Mouse (Mus musculus) Muller cell, postnatal 12 days (primary cell): ENCODE data around the gene Acss2.
"Not testable (repeated sequence)": the region's sequence is repeated elsewhere in the genome, so short reads cannot be mapped to it uniquely, and the experiment has no call there.

Experiments used
- DNase-seq: peaks from one replicate; pipeline ENCODE4 v3.0.0-alpha.2; 2015; ENCODE audit errors: inconsistent ontology term

The Acss2 gene

GRCm38 (mm10) chr2:155590876-155591275 lies 73.1 kb downstream of the Acss2 start:
- no peak for DNase-seq

- DNase-seq = peak; percentile 56
Observed at GRCm38 (mm10) chr2:155591676-155592075, 73.9 kb downstream of the Acss2 start.

- peak; percentile 99 for DNase-seq
Observed at GRCm38 (mm10) chr2:155592137-155592853, 74.5 kb downstream of the Acss2 start, which contains the start of gene Gss. TSS of gene Gss (minus strand) at chr2:155592810.

- DNase-seq = no peak
Observed at GRCm38 (mm10) chr2:155592854-155593283, 75.1 kb downstream of the Acss2 start.

- no peak for DNase-seq
Observed at GRCm38 (mm10) chr2:155595516-155595915, 77.8 kb downstream of the Acss2 start.

GRCm38 (mm10) chr2:155603707-155604106 lies 86.0 kb downstream of the Acss2 start:
- DNase-seq = no peak

GRCm38 (mm10) chr2:155604560-155605235 lies 87.0 kb downstream of the Acss2 start:
- no peak for DNase-seq

GRCm38 (mm10) chr2:155605236-155605589 lies 87.5 kb downstream of the Acss2 start:
- DNase-seq = not testable (repeated sequence)

- DNase-seq = no peak
Observed at GRCm38 (mm10) chr2:155606360-155606759, 88.6 kb downstream of the Acss2 start.

GRCm38 (mm10) chr2:155610978-155611377 lies 93.2 kb downstream of the Acss2 start, which contains the start of gene Myh7b:
TSS of gene Myh7b (plus strand) at chr2:155611212.
- no peak for DNase-seq

- no peak for DNase-seq
Observed at GRCm38 (mm10) chr2:155611834-155612550, 94.2 kb downstream of the Acss2 start.

GRCm38 (mm10) chr2:155613326-155613755 lies 95.6 kb downstream of the Acss2 start:
- peak; percentile 62 for DNase-seq

GRCm38 (mm10) chr2:155613953-155614352 lies 96.2 kb downstream of the Acss2 start:
- no peak for DNase-seq

- DNase-seq = no peak
Observed at GRCm38 (mm10) chr2:155616971-155617370, 99.2 kb downstream of the Acss2 start.

GRCm38 (mm10) chr2:155619817-155620216 lies 102.1 kb downstream of the Acss2 start:
- DNase-seq = peak; percentile 88

GRCm38 (mm10) chr2:155622606-155623005 lies 104.9 kb downstream of the Acss2 start:
- DNase-seq = no peak

- DNase-seq = no peak
Observed at GRCm38 (mm10) chr2:155623996-155624395, 106.2 kb downstream of the Acss2 start.

- DNase-seq = peak; percentile 51
Observed at GRCm38 (mm10) chr2:155624730-155625129, 107.0 kb downstream of the Acss2 start.

- no peak for DNase-seq
Observed at GRCm38 (mm10) chr2:155626277-155626676, 108.5 kb downstream of the Acss2 start.

GRCm38 (mm10) chr2:155627030-155627738 lies 109.4 kb downstream of the Acss2 start:
- peak; percentile 71 for DNase-seq

GRCm38 (mm10) chr2:155628112-155628511 lies 110.4 kb downstream of the Acss2 start:
- no peak for DNase-seq

GRCm38 (mm10) chr2:155628519-155628918 lies 110.8 kb downstream of the Acss2 start:
- no peak for DNase-seq
